12 mouse cellular contexts compared by ENCODE assay signal in genomic region chr3:141818615-141819312, GRCm38 (mm10).
DNase-seq lines count a peak whose midpoint lies in the region; ATAC-seq and TF ChIP-seq lines count a peak whose summit lies in the region.
"Had no signal": no experiment of that assay in that cellular context is flagged by ENCODE, and none has a peak within 500 bp of the region (broad histone marks: within the 10 kb centered on the region; RNA-seq: fewer than 3 reads in every experiment).

No protein-coding gene starts in this region.

- no peak overlapping the region for H3K4me3 ChIP-seq in lung, embryonic 14.5 days (ENCODE audit: low read depth, low read length)
- H3K4me3 ChIP-seq in forebrain, embryonic 14.5 days (ENCODE audit: low read depth, low read length): no peak overlapping the region
- H3K4me3 ChIP-seq in hindbrain, postnatal 0 days (ENCODE audit: low read length): no peak overlapping the region
- no peak overlapping the region for H3K4me3 ChIP-seq in neural tube, embryonic 15.5 days (replicated peaks)
- H3K4me3 ChIP-seq in liver, postnatal 0 days (ENCODE audit: low read depth, low read length): no peak overlapping the region
- H3K4me3 ChIP-seq: embryonic facial prominence, embryonic 13.5 days; gastrocnemius, adult 2 months had no signal

- no peak overlapping the region for H3K9ac ChIP-seq in lung, embryonic 14.5 days
- no peak overlapping the region for H3K9ac ChIP-seq in forebrain, embryonic 14.5 days (ENCODE audit: low read length)
- no peak overlapping the region for H3K9ac ChIP-seq in hindbrain, postnatal 0 days (replicated peaks; ENCODE audit: low read length)
- no peak overlapping the region for H3K9ac ChIP-seq in neural tube, embryonic 15.5 days (replicated peaks)
- no peak overlapping the region for H3K9ac ChIP-seq in liver, postnatal 0 days (replicated peaks)
- H3K9ac ChIP-seq: embryonic facial prominence, embryonic 13.5 days had no signal

- no peak overlapping the region for H3K27ac ChIP-seq in lung, embryonic 14.5 days (ENCODE audit: low read depth)
- no peak overlapping the region for H3K27ac ChIP-seq in forebrain, embryonic 14.5 days (ENCODE audit: low read depth, low read length)
- H3K27ac ChIP-seq in hindbrain, postnatal 0 days: peak overlapping the region; percentile 69; the same call in 1 of the 2 replicates
- H3K27ac ChIP-seq in neural tube, embryonic 15.5 days (replicated peaks): no peak overlapping the region; the same call in 1 of the 2 replicates
- no peak overlapping the region for H3K27ac ChIP-seq in liver, postnatal 0 days (ENCODE audit: low read depth)
- H3K27ac ChIP-seq: embryonic facial prominence, embryonic 13.5 days; gastrocnemius, adult 2 months had no signal

- H3K4me2 ChIP-seq in lung, embryonic 14.5 days: no peak overlapping the region
- H3K4me2 ChIP-seq in forebrain, embryonic 14.5 days (ENCODE audit: low read length): peak overlapping the region; percentile 40; the same call in 1 of the 2 replicates
- peak overlapping the region; percentile 34; the same call in 1 of the 2 replicates for H3K4me2 ChIP-seq in hindbrain, postnatal 0 days (ENCODE audit: low read depth, low read length)
- H3K4me2 ChIP-seq in neural tube, embryonic 15.5 days: peak overlapping the region; percentile 37
- no peak overlapping the region for H3K4me2 ChIP-seq in liver, postnatal 0 days (ENCODE audit: low read depth, low read length)
- H3K4me2 ChIP-seq: embryonic facial prominence, embryonic 13.5 days had no signal

- no peaks in the 10 kb centered on the region for H3K27me3 ChIP-seq in lung, embryonic 14.5 days (ENCODE audit: insufficient read depth, low read length)
- H3K27me3 ChIP-seq in forebrain, embryonic 14.5 days (replicated peaks; ENCODE audit: control insufficient read depth, insufficient read depth, low read length): no peaks in the 10 kb centered on the region
- no peaks in the 10 kb centered on the region for H3K27me3 ChIP-seq in hindbrain, postnatal 0 days (ENCODE audit: insufficient read depth, low read length)
- no peaks in the 10 kb centered on the region for H3K27me3 ChIP-seq in neural tube, embryonic 15.5 days (replicated peaks)
- H3K27me3 ChIP-seq in liver, postnatal 0 days (ENCODE audit: insufficient read depth, low read length): no peaks in the 10 kb centered on the region
- H3K27me3 ChIP-seq: embryonic facial prominence, embryonic 13.5 days had no signal

- WGBS in lung, embryonic 14.5 days: 41% methylated on average over 3 of the region's 3 CpGs
- WGBS in forebrain, embryonic 14.5 days: 11% methylated on average over 3 of the region's 3 CpGs
- 8% methylated on average over 3 of the region's 3 CpGs for WGBS in hindbrain, postnatal 0 days
- 7% methylated on average over 3 of the region's 3 CpGs for WGBS in neural tube, embryonic 15.5 days
- WGBS in liver, postnatal 0 days (ENCODE audit: insufficient replicate concordance): 49% methylated on average over 3 of the region's 3 CpGs

- 0 out of 2 replicates have a peak, but pooled peaks have one; percentile 4 for ATAC-seq in lung, embryonic 14.5 days (ENCODE audit: insufficient read depth)
- peak; percentile 35; the same call in 1 of the 2 replicates for ATAC-seq in forebrain, embryonic 14.5 days
- ATAC-seq in hindbrain, postnatal 0 days: peak; percentile 39
- ATAC-seq in neural tube, embryonic 15.5 days (ENCODE audit: low FRiP score): peak; percentile 51; the same call in 1 of the 2 replicates
- no peak for ATAC-seq in liver, postnatal 0 days
- ATAC-seq: CD4-positive, CD25-positive, alpha-beta regulatory T cell, adult 4 months had no signal

- 0 out of 2 replicates have a peak, but pooled peaks cover 14% of the 10 kb centered on the region for H3K36me3 ChIP-seq in lung, embryonic 14.5 days (ENCODE audit: insufficient read depth)
- H3K36me3 ChIP-seq in forebrain, embryonic 14.5 days (ENCODE audit: control insufficient read depth, insufficient read depth, low read length): no peaks in the 10 kb centered on the region
- peaks cover 3% of the 10 kb centered on the region; the same call in 1 of the 2 replicates for H3K36me3 ChIP-seq in hindbrain, postnatal 0 days (ENCODE audit: insufficient read depth, low read length)
- no peaks in the 10 kb centered on the region for H3K36me3 ChIP-seq in neural tube, embryonic 15.5 days
- H3K36me3 ChIP-seq in liver, postnatal 0 days (replicated peaks; ENCODE audit: insufficient read depth, low read length): no peaks in the 10 kb centered on the region

- no peak for TF ChIP-seq CTCF in lung, embryonic 14.5 days (IDR thresholded peaks at IDR 0.05; ENCODE audit: low read depth)
- no peak for TF ChIP-seq CTCF in hindbrain, postnatal 0 days (IDR thresholded peaks at IDR 0.05; ENCODE audit: low read depth)
- TF ChIP-seq CTCF in liver, postnatal 0 days (IDR thresholded peaks at IDR 0.05; ENCODE audit: low read depth): no peak

- TF ChIP-seq EP300 in liver, postnatal 0 days (IDR thresholded peaks at IDR 0.05; ENCODE audit: low read depth): no peak

- no peak for DNase-seq in lung, embryonic 14.5 days
- no peak for DNase-seq in lung, postnatal 25 days (ENCODE audit: low spot score)
- peak; percentile 45 for DNase-seq in forebrain, embryonic 14.5 days (ENCODE audit: low spot score)
- no peak for DNase-seq in hindbrain, postnatal 0 days (ENCODE audit: low spot score)
- DNase-seq in liver, postnatal 0 days: no peak
- no peak for DNase-seq in kidney, adult 9 months
- no peak for DNase-seq in spleen, postnatal 10 days (ENCODE audit: low spot score in 2 of 2)
- DNase-seq: liver had no signal

- H3K9me3 ChIP-seq in lung, embryonic 14.5 days (ENCODE audit: low read depth, low read length): no peaks in the 10 kb centered on the region
- no peaks in the 10 kb centered on the region for H3K9me3 ChIP-seq in forebrain, embryonic 14.5 days (replicated peaks; ENCODE audit: control insufficient read depth, low read length)
- H3K9me3 ChIP-seq in hindbrain, postnatal 0 days (ENCODE audit: low read length): no peaks in the 10 kb centered on the region
- H3K9me3 ChIP-seq in neural tube, embryonic 15.5 days (replicated peaks): no peaks in the 10 kb centered on the region
- H3K9me3 ChIP-seq in liver, postnatal 0 days (ENCODE audit: low read length): no peaks in the 10 kb centered on the region
- H3K9me3 ChIP-seq: embryonic facial prominence, embryonic 13.5 days had no signal

- no peaks in the 10 kb centered on the region for H3K4me1 ChIP-seq in lung, embryonic 14.5 days (ENCODE audit: insufficient read depth)
- peaks cover 13% of the 10 kb centered on the region; the same call in 1 of the 2 replicates for H3K4me1 ChIP-seq in forebrain, embryonic 14.5 days (ENCODE audit: control insufficient read depth, insufficient read depth, low read length)
- peaks cover 3% of the 10 kb centered on the region; the same call in 1 of the 2 replicates for H3K4me1 ChIP-seq in hindbrain, postnatal 0 days (ENCODE audit: insufficient read depth, low read length)
- peaks cover 17% of the 10 kb centered on the region for H3K4me1 ChIP-seq in neural tube, embryonic 15.5 days
- H3K4me1 ChIP-seq in liver, postnatal 0 days (ENCODE audit: insufficient read depth): no peaks in the 10 kb centered on the region

Comparison
In these comparisons a context has a peak if more than half of its experiments do, and no peak if none do; other contexts are left out.
1. H3K4me2 ChIP-seq: peak in forebrain, embryonic 14.5 days (single experiment), hindbrain, postnatal 0 days (single experiment) and neural tube, embryonic 15.5 days (single experiment); none in lung, embryonic 14.5 days (single experiment) and liver, postnatal 0 days (single experiment).